Mouse (Mus musculus): ENCODE results near the gene Ecm1.

The Ecm1 gene

DNA sequence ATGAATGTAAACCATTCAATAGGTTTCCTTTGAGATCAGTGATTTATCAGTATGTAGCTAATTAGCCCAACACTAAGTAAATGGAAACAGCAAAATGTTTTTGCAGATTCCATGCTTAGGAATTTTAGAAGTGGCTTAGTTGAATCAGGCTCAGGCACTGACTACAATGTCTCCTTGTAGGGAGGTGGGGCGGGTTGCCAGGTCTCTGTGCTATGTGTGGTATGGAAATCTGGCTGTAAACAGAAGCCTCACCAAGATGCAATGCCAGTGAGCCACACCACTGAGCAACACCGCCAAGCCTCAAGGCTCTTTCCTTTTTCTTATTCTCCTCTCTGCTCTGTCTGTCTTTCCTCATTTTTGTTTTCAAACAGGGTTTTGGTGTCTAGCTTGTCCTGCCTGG, 10.5 kb downstream of the Ecm1 start:
- no peak for DNase-seq (ENCODE audit: low read depth in 1 of 2, low spot score in 2 of 2)

DNA sequence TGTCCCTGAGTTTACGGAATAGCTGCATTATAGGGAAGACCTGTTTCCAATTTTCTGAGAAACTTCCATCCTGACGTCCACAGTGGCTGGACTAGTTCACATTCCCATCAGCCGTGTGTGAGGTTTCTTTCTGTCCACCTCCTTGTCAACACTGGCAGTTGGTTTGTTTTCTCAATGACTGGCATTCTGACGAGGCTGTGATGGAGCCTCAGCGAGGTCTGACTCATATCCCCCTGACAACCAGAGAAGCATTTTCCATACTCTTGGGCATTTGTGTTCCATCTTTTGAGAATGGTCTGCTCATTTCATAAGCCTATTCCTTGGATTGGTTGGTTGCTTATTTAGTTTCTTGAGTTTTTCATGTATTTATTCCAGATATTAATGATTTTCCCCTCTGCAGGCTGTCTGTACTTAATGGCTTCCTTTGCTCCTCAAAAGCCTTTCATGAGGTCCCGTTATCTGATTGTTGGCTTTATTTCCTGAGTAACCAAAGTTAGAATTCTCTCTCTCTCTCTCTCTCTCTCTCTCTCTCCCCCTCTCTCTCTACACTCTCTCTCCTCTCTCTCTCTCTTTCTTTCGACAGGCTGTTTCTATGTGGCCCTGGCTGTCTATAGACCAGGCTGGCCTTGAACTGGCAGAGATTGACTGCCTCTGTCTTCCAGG, 12.5 kb downstream of the Ecm1 start:
- no peak for DNase-seq (ENCODE audit: low read depth in 1 of 2, low spot score in 2 of 2)

DNA sequence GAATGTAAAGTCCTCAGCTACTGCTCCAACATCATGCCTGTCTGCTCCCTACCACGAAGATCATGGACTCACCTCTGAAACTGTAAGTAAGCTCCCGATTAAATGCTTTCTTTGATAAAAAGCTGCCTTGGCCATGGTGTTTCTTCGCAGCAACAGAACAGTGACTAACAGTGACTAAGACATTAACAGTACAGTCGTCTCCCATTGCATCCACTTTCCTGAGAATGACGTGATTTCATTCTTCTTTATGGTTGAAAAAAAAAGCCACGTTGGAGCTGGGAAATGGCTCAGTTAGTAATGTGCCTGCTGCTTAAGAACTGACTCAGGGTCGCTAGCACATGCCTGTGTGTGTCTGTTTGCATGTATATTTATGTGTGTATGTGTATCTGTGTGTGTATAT, 13.5 kb downstream of the Ecm1 start:
- no peak for DNase-seq (ENCODE audit: low read depth in 1 of 2, low spot score in 2 of 2)

DNA sequence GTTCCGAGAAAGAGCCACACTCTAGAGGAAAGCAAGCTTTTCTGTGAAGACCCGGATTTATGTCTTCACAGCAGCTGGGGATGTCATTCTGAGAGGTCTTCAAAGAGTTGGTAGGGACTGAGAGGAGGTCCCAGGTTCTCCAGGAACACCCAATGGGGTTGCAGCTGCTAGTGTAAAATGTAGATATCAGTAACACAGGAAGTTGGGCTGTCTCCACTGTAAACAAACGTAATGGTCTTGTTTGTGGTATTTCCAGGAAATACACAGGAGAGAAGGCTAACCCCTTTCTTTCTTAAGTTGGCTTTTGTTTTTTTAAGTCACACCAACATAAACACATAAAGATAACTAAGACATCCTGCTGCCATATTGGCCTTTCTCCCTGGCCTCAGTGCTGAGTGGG, 17.0 kb downstream of the Ecm1 start:
- DNase-seq (ENCODE audit: low read depth in 1 of 2, low spot score in 2 of 2): no peak

DNA sequence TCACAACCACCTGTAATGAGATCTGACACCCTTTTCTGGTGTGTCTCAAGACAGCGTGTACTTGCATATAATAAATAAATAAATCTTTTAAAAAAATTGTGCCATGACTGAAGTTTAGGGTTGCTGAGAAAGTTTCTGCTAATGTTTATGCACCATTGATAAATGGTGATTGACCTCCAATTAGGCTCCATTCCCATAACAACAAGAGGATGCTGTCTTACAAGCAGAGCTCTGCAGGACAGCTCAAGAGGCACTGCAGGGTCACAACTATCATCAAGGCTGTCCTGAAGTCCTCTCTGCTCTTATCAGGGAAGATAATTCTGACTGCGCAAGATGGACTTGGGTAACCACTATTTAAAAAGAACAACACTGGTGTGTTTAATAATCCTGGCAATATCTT, 21.2 kb downstream of the Ecm1 start:
- DNase-seq (ENCODE audit: low read depth in 1 of 2, low spot score in 2 of 2): no peak

DNA sequence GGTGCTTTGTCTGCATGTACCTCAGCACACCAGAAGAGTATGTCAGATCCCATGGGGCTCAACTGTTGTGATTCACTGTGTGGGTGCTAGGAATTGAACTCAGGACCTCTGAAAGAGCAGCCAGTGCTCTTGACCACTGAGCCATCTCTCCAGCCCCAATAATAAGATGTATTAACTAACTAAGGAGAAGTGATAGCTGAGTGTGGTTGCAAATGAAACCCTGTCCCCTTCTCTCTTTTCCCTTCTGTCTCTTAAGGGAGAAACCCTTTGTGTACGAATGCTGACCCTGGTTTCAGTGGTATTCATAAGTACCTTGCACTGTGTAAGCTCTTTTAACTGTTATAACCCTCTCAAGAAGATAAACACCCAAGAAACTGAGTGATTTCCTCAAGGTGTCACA, 23.3 kb downstream of the Ecm1 start:
- DNase-seq (ENCODE audit: low read depth in 1 of 2, low spot score in 2 of 2): no peak

DNA sequence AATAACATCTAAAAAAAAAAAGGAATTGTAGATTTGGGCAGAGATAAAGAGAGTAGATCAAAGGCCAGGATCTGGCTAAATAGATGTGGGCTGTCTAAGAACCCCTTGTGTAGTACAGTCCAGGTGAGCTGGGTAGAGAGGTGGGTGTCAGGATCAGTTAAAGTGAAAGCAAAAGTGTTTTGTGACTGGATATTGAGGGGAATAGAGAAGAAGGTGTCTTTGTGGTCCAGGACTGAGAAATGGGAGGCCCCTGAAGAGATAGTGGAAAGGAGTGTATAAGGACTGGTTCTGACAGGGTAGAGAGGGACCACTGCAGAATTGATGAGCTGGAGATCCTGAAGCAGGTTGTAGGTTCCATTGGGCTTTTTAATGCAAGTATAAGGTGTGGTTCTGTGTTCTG, 29.4 kb downstream of the Ecm1 start:
- no peak for DNase-seq (ENCODE audit: low read depth in 1 of 2, low spot score in 2 of 2)

DNA sequence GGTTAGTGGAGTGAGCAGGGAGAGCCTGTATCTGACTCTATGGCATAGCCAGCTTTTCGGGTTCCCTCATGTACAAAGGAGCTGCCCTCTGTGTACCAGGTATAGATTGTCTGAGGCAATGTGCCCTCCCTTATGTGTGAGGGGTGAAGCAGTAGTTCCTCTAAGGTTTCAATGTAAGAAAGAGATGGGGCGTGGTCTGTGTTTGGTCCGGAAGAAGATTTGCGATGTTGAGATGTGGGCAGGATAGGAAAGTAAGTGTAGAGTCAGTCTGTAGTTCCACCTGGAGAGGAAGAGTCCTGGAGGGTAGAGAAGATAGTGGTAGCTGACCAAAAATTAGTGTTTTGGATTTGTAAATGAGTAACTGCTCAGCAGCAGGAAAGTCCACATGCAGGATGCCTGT, 30.3 kb downstream of the Ecm1 start:
- DNase-seq (ENCODE audit: low read depth in 1 of 2, low spot score in 2 of 2): no peak

DNA sequence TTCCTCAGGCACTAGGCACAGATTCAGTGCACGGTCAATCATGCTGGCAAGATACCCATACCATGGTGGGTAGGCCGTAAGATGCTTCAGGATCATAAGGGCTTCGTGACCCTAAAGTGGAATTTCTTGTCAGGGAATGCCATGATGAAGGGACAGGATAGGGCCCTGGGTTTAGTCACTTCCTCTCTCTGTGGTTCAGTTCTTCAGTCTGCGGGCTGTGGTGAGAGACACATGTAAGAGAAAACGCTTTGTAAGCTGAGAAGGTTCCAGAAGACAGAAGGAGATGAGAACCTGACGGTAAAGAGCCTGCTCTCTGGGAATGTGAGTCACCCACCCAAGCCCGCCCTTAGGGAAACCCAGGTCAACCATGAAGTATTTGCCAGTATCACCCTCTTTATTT, 31.9 kb downstream of the Ecm1 start:
- DNase-seq (ENCODE audit: low read depth in 1 of 2, low spot score in 2 of 2): no peak

DNA sequence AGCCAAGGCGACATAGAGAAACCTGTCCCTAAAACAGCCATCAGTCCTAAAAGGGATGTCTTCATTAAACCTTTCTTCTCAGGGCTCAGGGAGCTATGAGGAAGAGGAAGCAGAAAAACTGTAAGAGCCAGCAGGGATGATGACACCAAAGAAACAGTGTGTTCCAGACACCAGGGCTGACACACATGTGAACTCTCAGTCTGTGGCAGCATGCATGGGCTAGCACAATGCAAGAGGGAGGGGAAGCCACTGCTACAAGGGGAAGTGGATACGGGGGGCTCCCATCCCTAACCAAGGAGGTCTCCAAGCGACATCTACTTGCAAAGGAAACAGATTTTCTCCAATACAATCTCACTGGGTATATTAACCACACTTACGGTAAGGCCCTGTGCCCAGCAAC, 33.1 kb downstream of the Ecm1 start:
- DNase-seq (ENCODE audit: low read depth in 1 of 2, low spot score in 2 of 2): no peak

DNA sequence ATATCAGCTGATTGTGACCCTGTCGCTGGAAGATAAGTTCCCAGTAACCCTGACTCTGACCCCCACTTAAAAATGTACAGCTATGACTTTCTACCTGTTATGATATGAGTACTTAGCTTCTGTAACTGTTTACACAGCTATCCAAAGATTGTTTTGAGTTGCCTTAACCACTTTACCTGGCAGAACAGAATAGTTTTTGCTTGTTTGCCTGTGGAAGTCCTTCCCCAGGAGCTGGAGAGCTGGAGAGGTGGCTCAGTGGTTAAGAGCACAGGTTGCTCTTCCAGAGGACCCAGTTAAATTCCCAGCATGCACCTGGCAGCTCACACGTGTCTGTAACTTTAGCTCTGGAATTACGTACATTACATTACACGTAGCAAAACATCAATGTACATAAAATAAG, 34.8 kb downstream of the Ecm1 start:
- DNase-seq (ENCODE audit: low read depth in 1 of 2, low spot score in 2 of 2): no peak

DNA sequence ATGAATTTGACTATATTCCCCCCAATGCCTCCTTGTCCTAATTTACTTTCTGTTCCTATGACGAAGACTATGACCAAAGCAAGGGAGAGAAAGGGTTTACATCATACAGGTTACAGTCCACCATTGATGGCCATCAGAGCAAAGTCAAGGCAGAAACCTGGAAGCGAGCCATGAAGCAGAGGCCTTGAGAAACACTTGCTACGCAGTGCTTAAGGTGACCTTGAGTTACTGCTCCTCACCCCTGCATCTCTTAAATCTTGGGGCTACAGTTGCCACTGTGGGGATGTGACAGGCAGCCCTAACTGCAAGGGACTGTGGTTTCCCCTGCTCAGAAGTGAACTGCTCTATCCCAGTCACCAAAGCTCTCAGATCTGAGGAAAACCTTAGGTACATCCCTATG, 36.1 kb downstream of the Ecm1 start:
- DNase-seq (ENCODE audit: low read depth in 1 of 2, low spot score in 2 of 2): no peak

DNA sequence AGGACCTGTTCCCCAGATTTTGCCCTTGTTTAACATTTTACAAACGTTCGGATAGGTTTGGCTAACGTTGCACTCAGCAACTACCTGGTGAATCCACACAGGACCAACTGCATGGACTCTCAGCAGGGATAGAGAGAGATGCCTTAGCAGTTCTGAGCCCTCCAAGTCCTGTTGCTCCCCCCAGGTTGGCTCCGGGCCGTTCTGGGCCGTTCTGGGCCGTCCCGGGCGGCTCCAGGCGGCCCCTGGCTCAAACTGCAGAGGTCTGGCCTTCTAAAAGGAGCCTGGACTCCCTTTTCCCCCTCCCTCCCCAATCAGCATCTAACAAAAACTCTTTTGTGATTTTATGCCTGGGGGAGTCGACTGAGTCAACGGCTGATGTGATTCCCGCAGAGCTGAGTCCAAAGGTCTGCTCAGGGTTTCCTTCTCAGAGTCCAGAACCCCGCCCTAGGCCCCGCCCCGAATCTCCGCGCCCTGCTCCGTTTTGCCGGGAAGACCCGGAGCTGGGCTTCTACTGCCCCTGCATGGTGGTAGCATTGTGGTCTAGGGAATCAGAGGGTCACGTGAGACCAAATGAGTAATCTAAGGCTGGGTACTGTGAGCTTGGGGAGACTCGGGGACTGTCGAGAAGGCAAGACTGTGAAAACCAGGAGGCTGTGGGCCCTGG, 37.4 kb downstream of the Ecm1 start:
- no peak for DNase-seq (ENCODE audit: low read depth in 1 of 2, low spot score in 2 of 2)

DNA sequence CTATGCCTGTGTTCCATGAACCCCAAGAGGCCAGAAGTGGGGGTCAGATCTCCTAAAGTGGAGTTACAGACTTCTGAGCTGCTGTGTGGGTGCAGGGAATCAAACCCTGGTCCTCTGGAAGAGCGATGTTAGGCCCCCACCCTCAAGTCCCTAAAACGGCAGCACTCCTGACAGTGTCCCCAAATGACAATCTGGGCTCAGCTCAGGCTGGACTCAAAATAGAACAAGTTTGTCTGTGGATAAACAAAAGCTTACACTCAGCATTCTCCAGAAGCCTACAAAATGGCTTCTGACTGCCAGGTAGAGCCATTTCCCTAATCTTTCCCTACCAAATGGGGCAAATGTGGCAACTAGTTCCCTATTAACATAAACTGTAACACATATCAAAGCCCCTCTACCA, 38.3 kb downstream of the Ecm1 start:
- no peak for DNase-seq (ENCODE audit: low read depth in 1 of 2, low spot score in 2 of 2)

DNA sequence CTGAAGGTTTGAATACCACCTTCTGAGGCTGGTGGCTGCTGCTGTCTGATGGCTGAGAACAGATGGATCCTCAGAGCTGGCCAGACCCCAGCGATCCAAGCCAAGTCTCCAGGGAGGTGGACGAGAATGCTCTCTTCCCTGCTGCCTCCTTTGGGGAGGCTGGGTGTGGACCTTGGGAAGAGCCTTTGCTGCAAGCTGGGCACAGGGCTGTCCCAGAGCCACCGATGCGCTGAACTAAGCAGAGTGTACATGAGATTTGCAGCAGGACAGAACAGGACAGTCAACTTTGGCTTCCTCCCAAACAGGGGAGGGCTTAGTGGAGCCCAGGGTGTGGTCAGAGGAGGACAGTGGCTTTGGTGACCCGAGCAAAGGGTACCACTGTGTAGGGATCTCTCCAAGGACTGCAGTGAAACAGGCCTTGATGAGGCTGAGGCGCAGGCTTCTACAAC, 39.1 kb downstream of the Ecm1 start:
- DNase-seq (ENCODE audit: low read depth in 1 of 2, low spot score in 2 of 2): no peak

DNA sequence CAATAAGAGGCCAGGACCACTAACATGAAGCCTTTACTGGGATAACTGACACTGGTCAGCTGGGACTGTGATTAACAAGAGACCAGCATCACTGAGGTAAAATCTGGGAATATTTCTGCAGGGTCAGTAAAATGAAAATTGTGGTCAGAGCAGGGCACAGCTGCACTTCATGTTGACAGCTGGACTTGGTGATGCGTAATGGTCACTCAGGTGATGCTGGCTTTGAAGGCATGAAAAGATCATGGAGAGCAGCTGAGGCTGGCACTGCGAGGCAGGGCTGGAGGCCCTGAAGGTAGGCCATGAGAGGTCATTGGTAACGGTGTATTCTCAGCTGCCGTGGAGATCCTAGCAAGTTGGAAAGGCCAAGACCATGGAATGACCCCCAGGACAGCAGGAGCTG, 41.1 kb downstream of the Ecm1 start:
- DNase-seq (ENCODE audit: low read depth in 1 of 2, low spot score in 2 of 2): no peak

DNA sequence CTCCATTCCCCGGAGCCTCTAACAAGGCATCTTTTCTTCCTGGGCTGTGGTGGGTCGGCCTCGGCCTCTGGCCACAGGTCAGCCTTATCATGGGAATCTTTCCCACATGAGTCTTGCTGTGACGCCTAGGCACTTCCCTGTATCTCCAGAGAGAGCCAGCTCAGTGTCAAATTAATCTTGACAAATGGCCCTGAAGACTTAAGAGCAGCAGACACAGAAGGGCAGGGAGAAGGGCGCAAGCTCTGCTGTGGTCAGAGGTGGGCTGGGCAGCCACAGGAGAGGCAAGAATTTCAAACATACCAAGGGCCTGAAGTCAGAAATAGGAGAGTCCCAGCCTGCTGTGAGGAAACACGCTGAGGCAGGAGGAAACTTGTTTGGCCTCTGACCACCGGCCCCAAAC, 43.0 kb downstream of the Ecm1 start:
- DNase-seq (ENCODE audit: low read depth in 1 of 2, low spot score in 2 of 2): no peak

DNA sequence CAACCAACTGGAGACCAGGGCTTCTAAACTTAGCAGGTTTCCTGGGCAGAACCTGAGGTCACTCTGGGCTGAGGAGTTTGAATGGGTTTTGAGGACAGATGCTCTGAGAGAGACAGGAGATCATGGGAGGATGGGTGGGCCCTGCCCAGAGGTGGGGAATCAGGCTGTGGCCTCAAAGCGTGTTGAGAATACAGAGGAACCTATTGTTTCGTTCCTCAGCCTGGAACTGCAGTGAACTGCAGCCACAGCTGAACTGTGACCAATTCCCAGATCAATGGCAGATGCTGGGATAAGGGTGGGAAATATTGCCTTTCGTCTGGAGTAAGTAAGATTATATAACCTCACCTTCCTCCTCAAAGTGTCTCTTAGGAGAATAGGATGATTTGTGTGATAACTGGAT, 43.6 kb downstream of the Ecm1 start:
- DNase-seq (ENCODE audit: low read depth in 1 of 2, low spot score in 2 of 2): no peak

DNA sequence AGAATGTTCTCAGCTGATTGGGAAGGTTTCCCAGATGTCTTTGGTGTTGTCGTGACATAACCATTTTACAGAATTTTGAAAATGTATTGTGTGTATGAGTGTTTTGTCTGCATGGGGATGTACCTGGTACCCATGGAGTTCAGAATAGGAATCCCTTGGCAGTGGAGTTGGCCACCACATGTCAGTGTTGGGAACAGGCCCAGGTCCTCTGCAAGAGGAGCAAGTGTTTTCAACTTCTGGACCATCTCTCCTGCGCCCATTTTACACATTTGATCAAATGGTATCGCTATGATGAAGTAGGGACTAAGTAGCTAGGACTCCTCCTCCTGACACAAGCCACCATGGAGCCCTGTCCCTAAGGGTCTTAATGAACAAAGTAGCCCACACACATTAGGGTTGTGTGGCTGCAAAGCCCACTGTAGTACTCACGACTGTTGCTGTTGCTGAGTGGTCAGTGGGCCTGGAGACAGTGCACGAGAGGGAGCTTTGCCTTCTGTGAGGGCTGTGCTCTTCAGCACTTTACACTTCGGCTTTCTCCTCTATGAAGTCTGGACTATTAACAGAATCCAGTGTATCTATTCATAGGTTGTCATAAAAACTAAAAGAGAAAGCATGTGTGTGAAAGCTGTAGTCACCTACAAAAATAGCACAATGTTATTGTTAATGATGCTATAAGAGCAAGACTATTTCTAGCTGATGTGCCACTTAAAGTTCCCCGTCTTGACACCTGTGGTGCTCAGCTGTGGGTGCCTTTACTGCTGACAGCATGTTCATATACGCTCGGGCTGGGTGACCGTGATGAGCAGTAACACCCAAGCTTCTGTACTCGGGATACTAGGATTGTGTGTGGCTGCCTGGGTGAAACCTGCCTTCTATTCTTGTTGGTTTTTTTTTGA, 44.3 kb downstream of the Ecm1 start:
- DNase-seq (ENCODE audit: low read depth in 1 of 2, low spot score in 2 of 2): no peak

DNA sequence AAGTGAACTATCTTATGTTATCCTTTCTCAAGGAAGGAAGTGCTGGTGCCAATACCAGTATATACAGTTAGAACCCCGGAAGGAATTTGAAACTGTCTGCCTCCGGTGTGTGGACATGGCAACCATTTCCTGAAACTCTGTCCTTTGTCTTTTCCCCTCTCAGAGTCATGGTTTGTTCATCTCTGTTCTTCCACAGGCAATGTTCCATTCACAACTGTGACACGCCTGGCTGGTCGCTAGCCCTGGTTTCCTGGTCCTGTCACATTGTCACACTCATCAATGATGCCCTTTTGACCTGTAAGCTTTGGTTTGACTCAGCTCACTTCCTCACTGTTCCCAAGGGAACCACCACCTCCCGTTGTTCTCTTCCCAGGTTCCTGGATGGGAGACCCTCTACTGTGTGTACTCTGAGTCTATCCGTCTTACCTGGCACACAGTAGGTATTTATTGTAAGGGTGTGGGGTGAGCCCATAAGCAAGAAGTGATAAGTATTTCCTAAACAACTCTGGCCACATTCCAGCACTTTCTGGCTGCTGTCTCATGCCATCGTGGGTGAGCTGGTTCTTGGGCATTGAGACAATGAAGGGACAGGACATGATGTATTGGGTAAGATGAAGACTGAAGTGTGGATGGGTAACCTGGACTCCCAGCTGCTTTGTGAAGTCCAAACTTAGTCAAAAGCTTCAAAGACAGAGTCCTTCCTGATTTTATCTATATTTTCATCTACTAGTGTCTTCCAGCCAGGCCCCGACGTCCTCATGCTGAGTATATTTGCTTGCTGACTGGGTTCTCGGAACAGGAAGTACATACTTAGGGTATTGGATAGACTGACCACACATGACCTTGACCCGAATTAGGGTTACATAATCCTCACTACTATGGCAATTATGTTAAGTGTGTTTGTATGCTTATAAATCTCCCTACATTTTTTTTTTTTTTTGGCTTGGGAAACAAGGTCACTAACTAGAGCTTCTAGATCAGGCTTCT, 45.3 kb downstream of the Ecm1 start:
- DNase-seq (ENCODE audit: low read depth in 1 of 2, low spot score in 2 of 2): no peak

DNA sequence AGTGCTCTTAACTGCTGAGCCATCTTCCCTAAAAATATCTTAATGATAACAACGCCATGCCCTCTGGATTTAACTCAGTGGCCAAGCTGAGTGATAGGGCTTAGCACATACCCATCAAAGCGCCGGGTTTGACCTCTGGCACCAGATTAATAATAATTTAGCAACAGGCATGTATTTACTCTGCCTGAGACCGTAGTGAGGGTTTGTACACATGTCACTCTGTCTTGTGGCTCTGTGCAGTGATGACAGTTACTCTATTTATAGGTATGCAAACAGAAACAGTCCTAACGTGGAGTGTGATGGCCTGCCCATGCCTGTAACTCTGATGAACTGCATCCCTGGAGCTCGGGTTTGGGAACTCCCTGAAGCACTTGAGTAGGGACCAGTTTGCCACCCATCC, 46.7 kb downstream of the Ecm1 start:
- DNase-seq (ENCODE audit: low read depth in 1 of 2, low spot score in 2 of 2): no peak

Measured in monocyte, adult 2 months (primary cell).